Mouse (Mus musculus) frontal cortex, postnatal 36 days (tissue): ENCODE results near the gene Gemin5.
"Not testable (repeated sequence)": the region's sequence is repeated elsewhere in the genome, so short reads cannot be mapped to it uniquely, and the experiment has no call there.

Experiments used
- DNase-seq, 2 experiments: peaks; one replicate each; pipeline ENCODE4 v3.0.0; 2022; ENCODE audit warnings: low spot score in 2 of 2

The Gemin5 gene

GRCm38 (mm10) chr11:58168167-58168915 lies at the start of gene Gemin5:
Gene Gemin5 (minus strand): TSS chr11:58168539.
- peak; percentile 83 to 86 for DNase-seq

GRCm38 (mm10) chr11:58216823-58217222 lies 48.5 kb upstream of the Gemin5 start:
- no peak for DNase-seq

GRCm38 (mm10) chr11:58215814-58216213 lies 47.5 kb upstream of the Gemin5 start:
- DNase-seq: no peak

- DNase-seq: not testable (repeated sequence)
These were observed 46.7 kb upstream of the Gemin5 start for GRCm38 (mm10) chr11:58215049-58215430.

GRCm38 (mm10) chr11:58214391-58215048 lies 46.2 kb upstream of the Gemin5 start:
- DNase-seq: peak; percentile 29 to 30

- DNase-seq: no peak
These were observed 45.5 kb upstream of the Gemin5 start for GRCm38 (mm10) chr11:58213673-58214342.

GRCm38 (mm10) chr11:58211682-58212067 lies 43.3 kb upstream of the Gemin5 start:
- DNase-seq: no peak

GRCm38 (mm10) chr11:58211062-58211681 lies 42.8 kb upstream of the Gemin5 start:
- DNase-seq: no peak

- DNase-seq: no peak
These were observed 42.1 kb upstream of the Gemin5 start for GRCm38 (mm10) chr11:58210321-58210886.

- no peak for DNase-seq
These were observed 32.7 kb upstream of the Gemin5 start for GRCm38 (mm10) chr11:58201052-58201451.

- DNase-seq: no peak
These were observed 31.9 kb upstream of the Gemin5 start for GRCm38 (mm10) chr11:58200226-58200625.

GRCm38 (mm10) chr11:58199229-58200037 lies 31.1 kb upstream of the Gemin5 start, which contains the start of the genes Igtp and Irgm2:
Gene Igtp (plus strand): TSS chr11:58199556.
Gene Irgm2 (plus strand): TSS chr11:58199618.
- peak; percentile 45 to 50 for DNase-seq

- no peak for DNase-seq
These were observed 30.3 kb upstream of the Gemin5 start for GRCm38 (mm10) chr11:58198663-58199062.

- no peak for DNase-seq
These were observed 25.7 kb upstream of the Gemin5 start for GRCm38 (mm10) chr11:58193860-58194520.

- DNase-seq: peak in 1 of 2 experiments; percentile 17
These were observed 25.0 kb upstream of the Gemin5 start for GRCm38 (mm10) chr11:58193326-58193725.

- no peak for DNase-seq
These were observed 21.3 kb upstream of the Gemin5 start for GRCm38 (mm10) chr11:58189675-58190074.

- no peak for DNase-seq
These were observed 15.2 kb upstream of the Gemin5 start for GRCm38 (mm10) chr11:58183579-58183978.

- no peak for DNase-seq
These were observed 12.4 kb upstream of the Gemin5 start for GRCm38 (mm10) chr11:58180756-58181155.

- not testable (repeated sequence) for DNase-seq
These were observed 11.6 kb upstream of the Gemin5 start for GRCm38 (mm10) chr11:58179986-58180385.

GRCm38 (mm10) chr11:58179563-58179962 lies 11.2 kb upstream of the Gemin5 start:
- peak; percentile 67 to 93 for DNase-seq
